Mouse (Mus musculus): ENCODE measurements around the gene Dennd2c.
"Not testable (repeated sequence)": the region's sequence is repeated elsewhere in the genome, so short reads cannot be mapped to it uniquely, and the experiment has no call there.

Dennd2c gene

GRCm38 (mm10) chr3:103171505-103172267 lies 69.3 kb downstream of the Dennd2c start, which contains the start of gene Bcas2:
Gene Bcas2 (plus strand): TSS chr3:103171655.
- DNase-seq = peak; percentile 99

- DNase-seq = no peak
These were observed 70.2 kb downstream of the Dennd2c start for GRCm38 (mm10) chr3:103172615-103173014.

- DNase-seq = no peak
These were observed 74.3 kb downstream of the Dennd2c start for GRCm38 (mm10) chr3:103176740-103177139.

- no peak for DNase-seq
These were observed 77.1 kb downstream of the Dennd2c start for GRCm38 (mm10) chr3:103179527-103179926.

- DNase-seq = no peak
These were observed 78.8 kb downstream of the Dennd2c start for GRCm38 (mm10) chr3:103181171-103181570.

GRCm38 (mm10) chr3:103182821-103183220 lies 80.4 kb downstream of the Dennd2c start:
- DNase-seq = no peak

GRCm38 (mm10) chr3:103184467-103184866 lies 82.1 kb downstream of the Dennd2c start:
- DNase-seq = not testable (repeated sequence)

GRCm38 (mm10) chr3:103188451-103188850 lies 86.0 kb downstream of the Dennd2c start:
- no peak for DNase-seq

GRCm38 (mm10) chr3:103188856-103189255 lies 86.5 kb downstream of the Dennd2c start:
- DNase-seq = no peak

- DNase-seq = no peak
These were observed 89.8 kb downstream of the Dennd2c start for GRCm38 (mm10) chr3:103192161-103192560.

GRCm38 (mm10) chr3:103193186-103193585 lies 90.8 kb downstream of the Dennd2c start:
- no peak for DNase-seq

- no peak for DNase-seq
These were observed 94.0 kb downstream of the Dennd2c start for GRCm38 (mm10) chr3:103196320-103196823.

- DNase-seq = no peak
These were observed 97.0 kb downstream of the Dennd2c start for GRCm38 (mm10) chr3:103199386-103199785.

- DNase-seq = not testable (repeated sequence)
These were observed 98.7 kb downstream of the Dennd2c start for GRCm38 (mm10) chr3:103201105-103201504.

- no peak for DNase-seq
These were observed 101.2 kb downstream of the Dennd2c start for GRCm38 (mm10) chr3:103203554-103203953.

- no peak for DNase-seq
These were observed 102.0 kb downstream of the Dennd2c start for GRCm38 (mm10) chr3:103204445-103204844.

GRCm38 (mm10) chr3:103206393-103206792 lies 104.0 kb downstream of the Dennd2c start:
- DNase-seq = no peak

GRCm38 (mm10) chr3:103207749-103208148 lies 105.3 kb downstream of the Dennd2c start:
- DNase-seq = no peak

GRCm38 (mm10) chr3:103208237-103208636 lies 105.8 kb downstream of the Dennd2c start:
- DNase-seq = no peak

GRCm38 (mm10) chr3:103211101-103211500 lies 108.7 kb downstream of the Dennd2c start:
- no peak for DNase-seq

- DNase-seq = no peak
These were observed 109.7 kb downstream of the Dennd2c start for GRCm38 (mm10) chr3:103212142-103212541.

GRCm38 (mm10) chr3:103213537-103213936 lies 111.1 kb downstream of the Dennd2c start:
- DNase-seq = no peak

GRCm38 (mm10) chr3:103214593-103215285 lies 112.3 kb downstream of the Dennd2c start:
- DNase-seq = no peak

GRCm38 (mm10) chr3:103215399-103215798 lies 113.0 kb downstream of the Dennd2c start:
- not testable (repeated sequence) for DNase-seq

Data from lung, postnatal 14 days (tissue).